Mouse (Mus musculus): ENCODE data around the gene Klkb1.

GRCm38 (mm10) chr8:45266993-45267392, 27.7 kb downstream of the Klkb1 start:
- TF ChIP-seq CTCF (IDR thresholded peaks at IDR 0.05; ENCODE audit: borderline replicate concordance, insufficient read depth, low read depth, low read length), result no peak
- TF ChIP-seq POLR2A (IDR thresholded peaks at IDR 0.05; ENCODE audit: borderline replicate concordance, insufficient read depth, low read length), result no peak

Data from cerebellum, adult 2 months (tissue).